Mouse (Mus musculus) A20 (cell line): Measurements from ENCODE around the gene Abcf2.
"Not testable (repeated sequence)": the region's sequence is repeated elsewhere in the genome, so short reads cannot be mapped to it uniquely, and the experiment has no call there.

Source experiments
- DNase-seq: peaks from one replicate; pipeline ENCODE4 v3.0.0-alpha.2; 2011; ENCODE audit warnings: low read depth, low spot score

Abcf2 gene

DNA sequence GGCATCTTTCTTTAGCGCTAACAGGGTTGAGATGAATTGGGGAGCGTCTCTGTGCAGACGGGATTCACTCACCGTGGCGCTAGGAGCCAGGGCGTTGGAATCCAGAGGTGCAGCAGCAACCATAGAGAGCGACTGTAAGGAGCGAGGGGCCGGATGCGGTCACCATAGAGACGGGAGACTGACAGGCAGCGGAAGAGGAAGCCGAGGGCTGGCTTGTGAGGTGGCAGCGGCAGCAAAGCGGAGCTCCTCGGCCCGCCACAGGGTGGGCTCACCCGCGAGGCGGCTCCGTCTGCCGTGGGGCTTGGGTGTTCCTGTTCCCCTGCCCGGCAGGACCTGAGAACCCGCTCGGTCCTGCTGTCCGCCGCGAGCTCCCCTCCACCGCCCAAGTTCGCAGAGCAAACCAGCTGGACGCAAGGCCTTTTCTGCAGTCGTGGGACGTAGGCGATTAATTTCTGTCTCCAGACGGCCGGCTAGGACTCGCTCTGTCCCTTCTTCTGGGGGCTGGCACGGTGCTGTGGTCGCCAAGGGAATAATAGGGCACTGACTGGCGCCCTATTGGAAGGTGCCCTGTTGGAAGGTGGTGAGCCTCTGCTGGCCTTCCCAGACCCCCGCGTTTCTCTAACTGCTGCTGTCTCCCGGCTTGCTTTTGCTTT, 9.4 kb upstream of the Abcf2 start, which contains the start of gene Chpf2:
TSS of gene Chpf2 (plus strand) at position 195 of the 653 bp plus-strand sequence.
- DNase-seq, result peak; percentile 86

DNA sequence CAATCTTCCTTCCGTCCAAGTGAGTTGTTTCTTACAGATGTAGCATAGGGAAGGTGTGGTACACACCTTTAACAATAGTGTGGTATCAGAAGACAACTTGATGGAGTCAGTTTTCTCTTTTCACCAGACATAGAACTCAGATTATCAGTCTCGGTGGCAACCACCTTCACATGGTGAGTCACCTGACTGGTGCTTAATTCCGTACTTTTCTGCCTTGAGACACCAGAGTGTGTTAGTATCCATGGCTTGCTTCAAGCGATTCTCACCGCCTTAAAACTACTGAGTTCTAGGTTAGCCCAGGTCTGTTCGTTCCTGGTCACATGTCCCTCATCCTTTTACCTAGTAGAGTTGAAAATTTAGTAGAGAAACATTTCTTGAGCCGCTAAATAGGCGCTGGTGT, 8.8 kb upstream of the Abcf2 start:
- no peak for DNase-seq

DNA sequence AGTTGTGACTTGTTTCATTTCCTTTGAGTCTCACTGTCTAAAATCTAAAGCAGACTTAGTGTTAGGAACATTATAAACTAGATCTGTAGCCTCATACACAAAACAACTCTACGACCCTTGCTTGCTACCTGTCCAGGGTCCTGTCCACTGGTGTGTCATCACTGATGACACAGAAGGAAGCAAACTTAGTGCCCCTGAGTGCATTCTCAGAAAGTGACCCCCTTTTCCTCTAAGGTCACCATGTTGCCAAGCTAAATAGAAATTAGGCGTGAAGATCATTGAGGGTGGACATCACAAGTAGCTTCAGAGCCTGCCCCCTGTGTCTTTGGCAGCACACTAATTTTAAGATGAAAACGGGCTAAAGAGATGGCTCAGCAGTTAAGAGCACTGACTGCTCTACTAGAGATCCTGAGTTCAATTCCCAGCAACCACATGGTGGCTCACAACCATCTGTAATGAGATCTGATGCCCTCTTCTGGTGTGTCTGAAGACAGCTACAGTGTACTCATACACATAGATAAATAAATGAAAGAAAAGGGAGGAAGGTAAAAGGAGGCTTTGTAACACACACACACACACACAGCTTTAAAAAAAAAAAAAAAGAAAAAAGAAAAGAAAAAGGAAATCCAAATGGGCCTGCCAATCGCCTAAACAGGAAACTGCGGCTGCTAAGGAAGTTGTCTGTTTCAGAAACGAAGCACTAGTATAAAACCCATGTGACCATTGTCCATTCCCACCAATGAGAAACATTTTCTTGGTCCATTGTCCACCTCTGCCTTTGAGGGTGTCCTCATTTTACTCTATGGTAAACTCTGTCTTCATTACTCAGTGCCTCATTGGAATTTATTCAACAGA, 1.1 kb upstream of the Abcf2 start:
- DNase-seq, result no peak

DNA sequence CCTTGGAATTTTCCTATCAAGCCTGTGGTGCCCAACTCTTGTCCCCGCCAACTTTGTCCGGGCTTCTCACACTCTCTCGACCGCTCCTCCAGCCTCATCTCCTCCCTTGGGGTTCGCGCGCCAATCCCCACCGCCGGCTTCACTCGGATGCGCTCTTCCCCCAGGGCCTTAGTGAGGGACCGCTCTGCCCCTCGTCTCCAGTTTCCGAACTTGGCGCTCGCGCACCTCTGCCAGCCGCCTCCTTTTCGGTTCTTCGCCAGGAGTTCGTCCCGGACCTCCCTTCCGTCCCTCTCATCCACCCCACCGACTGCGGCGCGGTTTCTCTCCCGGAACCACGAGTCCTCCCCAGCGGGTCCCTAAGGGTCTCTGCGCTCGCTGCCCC, 475 bp downstream of the Abcf2 start:
- DNase-seq, result no peak

DNA sequence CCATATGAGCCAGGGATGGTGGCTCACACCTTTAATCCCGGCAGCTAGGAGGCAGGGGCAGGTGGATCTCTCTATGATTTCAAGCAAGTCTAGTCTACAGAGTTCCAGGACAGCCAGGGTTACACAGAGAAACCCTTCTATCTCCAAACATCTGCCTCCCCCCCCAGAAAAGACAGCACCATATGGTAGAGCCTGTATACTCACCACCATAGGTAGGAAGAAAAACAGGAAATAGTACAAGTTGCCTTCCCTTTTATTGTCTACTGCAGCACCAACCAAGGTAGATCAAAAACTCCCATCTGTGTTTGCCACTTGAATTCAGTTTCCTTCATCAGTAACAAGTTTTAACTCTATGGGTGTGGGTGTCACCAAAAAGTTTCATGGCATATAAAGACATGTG, 1.3 kb downstream of the Abcf2 start:
- DNase-seq, result peak; percentile 11

DNA sequence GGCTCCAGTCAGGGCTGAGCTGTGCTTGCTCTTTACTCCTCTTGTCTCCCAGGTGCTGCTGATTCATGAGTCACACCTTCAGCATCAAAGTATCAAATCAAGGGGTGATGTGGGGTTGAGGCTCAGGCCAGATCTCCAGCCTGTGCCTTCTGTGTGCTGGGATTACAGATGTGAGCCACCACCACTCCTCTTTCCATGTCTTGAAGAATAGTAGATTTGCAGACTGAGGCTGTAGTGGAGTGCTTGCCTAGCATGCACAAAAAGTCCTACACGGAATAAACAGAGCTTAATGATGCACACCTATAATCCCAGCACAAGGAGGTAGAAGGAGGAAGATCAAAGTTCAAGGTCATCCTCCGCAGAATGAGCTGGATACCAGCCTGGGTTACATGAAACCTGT, 20.6 kb downstream of the Abcf2 start, which contains the start of gene 4931409K22Rik:
TSS of gene 4931409K22Rik (minus strand) at position 101 of the 400 bp plus-strand sequence.
- DNase-seq, result no peak

DNA sequence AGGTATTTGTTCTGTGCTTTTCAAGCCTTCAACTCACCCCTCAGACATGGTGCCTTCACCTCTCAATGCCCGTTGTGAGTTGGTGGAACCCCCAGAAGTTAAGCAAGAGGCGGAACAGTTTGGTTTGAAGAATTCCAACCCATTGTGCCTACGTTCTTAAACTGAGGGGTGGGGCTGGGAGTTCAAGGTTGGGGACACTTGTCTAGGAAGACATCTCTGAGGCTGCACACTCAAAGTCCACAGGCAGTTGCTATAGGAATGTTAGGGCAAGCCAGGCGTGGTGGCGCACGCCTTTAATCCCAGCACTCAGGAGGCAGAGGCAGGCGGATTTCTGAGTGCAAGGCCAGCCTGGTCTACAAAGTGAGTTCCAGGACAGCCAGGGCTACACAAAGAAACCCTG, 21.9 kb downstream of the Abcf2 start:
- not testable (repeated sequence) for DNase-seq

DNA sequence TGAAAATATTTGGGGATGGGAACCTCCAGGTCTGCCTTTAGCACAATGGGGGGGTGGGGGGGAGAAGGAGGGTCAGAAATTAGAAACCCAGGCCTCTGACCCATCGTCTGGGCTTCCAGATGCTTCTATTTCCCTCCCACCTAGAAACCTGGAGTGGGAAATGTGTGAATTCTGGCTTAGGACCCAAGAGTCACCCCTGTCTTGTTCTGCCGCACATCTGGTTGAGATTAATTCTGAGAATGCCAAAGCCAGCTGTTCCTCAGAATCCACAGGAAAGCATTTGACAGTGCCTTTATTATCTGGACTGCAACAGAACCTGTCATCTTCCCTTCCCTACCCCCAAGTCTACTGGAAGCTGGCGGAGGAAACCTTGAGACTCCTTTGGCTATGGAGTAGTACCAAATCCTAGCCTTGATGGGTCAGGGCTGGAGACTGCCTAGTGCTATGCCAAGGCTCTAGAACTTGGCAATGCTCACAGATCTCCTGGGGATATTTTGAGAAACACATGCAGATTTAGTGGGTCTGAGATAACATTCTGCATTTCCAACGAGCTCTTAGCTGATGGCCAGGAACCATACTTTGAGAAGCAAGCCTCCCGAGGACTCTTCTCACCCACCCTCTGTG, 23.5 kb downstream of the Abcf2 start:
- no peak for DNase-seq

DNA sequence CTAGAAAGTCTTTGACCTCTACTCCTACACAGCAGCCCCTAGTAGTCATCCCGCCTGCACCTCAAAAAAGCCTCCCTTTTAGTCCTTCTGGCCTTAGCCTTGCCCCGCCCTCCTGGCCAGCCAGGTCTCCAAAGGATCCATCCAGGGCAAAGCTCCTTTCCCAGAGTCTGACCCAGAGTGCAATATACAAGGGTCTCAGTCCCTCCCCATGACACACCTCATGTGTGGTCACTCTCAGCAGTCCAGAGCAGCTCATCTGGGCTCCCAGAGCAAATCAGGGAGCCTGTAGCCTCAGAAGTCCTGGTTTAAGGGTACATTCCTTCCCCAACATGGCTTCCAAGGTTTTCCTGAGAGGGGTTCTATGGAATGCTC, 26.0 kb downstream of the Abcf2 start:
- DNase-seq, result no peak

DNA sequence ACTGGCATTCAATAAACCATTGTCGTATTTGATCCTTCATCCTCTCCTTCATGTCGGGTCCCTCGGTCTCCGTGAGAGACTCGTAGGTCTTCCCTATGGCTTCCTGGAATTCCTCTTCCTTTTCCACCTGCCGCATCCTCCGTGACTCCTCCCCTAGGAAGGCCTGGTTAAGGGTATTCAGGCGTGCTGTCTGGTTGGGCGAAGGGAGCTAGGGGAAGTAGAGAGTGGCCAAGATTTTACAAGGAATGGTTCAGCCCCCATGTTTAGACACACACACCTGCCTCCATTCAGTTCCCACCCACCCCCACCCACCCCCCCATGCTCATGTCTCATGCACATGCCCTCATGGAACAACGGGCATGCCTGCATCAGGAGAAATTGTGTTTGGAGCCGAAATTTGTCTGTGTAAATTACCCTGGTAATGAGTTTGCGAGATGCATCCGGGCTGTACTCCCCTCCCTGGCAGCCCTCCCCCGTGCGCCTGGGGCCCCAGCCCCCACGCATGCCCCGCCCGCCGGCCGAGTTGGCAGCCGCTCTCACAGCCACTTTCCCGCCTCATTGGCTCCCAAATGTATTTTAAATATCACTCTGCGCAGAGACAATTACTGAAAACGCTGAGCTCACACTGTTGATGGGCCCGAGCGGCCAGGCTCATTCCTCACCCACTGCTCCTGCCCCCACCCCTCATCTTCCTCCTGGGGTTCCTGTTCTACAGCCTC, 26.5 kb downstream of the Abcf2 start:
- DNase-seq, result no peak

DNA sequence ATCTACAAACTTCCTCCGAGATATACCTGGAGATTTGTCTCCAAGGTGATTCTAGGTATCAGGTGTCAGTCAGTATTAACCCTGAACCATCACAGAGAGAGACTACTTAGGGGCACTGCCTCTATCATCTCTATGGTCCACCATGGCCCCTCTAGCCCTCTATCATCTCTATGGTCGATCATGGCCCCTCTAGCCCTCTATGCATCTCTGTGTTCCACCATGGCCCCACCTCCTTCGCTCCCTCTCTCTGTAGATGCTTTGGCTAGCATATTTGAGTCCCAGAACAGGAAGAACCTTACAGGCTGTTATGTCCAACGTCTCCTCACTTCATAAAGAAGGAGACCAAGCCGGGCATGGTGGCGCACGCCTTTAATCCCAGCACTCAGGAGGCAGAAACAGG, 34.6 kb downstream of the Abcf2 start:
- peak; percentile 41 for DNase-seq

DNA sequence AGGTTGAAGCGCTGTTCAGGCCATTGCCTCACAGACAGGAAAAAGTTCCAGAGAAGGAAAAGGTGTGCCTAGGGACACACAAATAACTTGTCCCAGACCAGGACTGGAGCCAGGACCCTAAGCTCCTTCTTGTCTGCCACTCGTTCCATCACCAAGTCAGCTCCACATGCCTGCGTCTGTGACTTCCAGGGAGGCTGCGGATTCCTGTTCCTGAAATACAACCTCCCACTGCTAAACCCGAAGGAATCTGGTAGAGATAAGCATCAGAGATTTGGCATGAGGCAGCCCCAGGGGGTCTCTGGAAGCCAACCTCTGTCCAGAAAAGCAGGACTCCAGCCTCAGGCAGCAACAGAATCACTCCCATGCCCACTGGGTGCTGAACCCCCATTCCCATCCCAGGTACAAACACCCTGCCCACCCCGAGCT, 36.1 kb downstream of the Abcf2 start:
- DNase-seq, result no peak

DNA sequence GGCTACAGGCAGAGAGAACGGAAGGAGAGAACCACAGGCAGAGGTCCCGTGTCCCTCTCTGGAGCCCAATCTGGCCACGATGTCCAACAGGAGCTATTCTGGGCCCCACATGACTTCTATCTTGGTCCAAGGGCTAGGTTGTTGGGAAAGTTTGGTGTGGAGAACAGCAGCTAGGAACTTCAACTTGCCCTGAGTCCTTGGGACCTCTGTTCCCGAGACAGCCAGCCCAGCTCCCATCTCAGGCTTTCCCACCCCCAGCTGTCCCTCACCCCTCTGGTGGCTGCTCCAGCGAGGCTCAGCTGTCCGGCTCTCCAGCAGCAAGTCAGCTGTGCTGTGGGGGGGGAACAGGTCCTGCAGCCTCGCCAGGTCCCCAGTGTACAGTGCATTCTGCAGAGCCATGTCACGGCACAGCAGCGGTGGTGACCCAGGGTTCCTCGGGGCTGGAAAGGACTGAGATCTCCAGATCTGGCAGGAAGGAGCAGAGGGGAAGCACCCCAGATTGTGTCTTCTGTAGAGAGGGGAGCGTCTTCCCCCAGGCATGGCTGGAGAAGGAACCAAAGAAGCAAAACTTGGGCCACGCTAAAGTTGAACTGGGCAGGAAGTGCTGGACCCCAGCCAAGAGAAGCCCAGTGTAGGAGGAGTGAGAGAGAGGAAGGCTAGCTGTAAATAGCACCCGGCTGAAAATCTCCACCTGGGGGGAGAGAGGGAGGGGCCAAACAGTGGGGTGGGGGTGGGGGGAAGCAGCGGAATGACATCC, 36.7 kb downstream of the Abcf2 start, which contains the start of gene Asb10:
TSS of gene Asb10 (minus strand) at position 592 of the 757 bp plus-strand sequence.
- DNase-seq, result no peak

DNA sequence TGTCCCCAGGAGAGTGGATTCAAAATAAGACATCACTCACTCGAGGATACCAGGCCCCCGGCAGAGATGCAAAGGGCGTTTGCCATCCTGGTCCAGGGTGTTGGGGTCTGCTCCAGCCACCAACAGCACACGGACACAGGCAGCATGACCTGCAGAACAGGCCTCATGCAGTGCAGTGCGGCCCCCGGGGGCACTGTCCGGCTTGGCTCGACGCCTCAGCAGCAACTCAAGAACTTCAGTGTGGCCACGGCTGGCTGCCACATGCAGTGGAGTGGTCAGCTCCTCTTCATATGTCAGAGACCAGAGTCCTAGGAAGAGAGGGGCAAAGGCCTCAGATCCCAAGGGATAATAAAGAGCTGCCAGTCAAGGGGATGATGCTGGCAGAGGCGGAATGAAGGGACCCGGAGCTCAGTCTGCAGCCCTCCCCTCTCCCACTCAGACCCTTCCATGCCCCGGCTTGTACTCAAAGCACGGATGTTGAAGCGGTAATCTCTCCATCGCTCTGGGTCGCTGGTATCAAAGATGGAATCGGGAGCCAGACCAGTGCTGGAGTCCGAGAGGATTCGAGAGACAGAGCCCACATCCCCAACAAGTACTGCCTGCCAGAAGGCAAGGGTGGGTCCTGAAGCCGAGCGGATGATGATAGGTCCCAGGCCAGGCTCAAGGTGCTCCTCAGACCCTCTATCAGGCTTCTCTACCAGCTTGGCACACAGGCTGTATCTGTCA, 37.5 kb downstream of the Abcf2 start:
- no peak for DNase-seq

DNA sequence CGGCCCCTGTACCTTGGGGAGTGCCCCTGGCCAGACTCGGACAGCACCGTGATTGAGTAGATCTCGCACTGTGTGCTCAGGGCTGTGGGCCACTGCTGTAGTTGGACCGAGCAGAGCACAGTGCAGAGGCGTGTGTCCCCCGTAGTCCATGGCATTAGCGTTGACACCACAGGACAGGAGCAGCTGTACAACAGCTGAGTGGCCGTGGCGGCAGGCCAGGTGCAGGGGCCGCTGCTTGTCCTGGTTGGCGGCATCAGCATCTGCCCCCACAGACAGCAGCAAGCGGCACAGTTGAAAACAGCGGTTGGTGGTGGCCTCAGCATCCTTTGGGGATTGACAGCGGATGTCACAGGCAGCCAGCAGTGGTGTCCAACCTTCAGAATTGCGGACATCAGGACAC, 39.6 kb downstream of the Abcf2 start:
- DNase-seq, result no peak

DNA sequence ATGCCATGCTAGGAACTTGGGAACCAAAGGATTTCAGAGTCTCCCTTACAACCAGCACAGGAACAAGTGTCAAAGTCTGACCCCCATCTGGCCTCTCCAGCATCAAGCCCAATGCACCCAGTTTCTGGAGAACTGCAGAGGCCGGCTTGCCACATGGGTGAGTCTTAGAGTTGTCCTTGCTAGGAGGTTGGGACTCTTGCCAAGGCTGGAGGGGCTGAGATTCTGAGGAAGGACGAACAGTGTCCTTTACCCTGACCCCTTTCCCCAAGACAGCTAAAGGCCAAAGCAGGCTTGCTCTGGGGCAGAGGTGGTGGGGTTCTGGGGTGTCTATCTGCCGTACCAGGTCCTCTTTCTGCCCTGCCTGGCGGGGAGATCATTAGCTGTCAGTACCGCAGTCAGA, 40.8 kb downstream of the Abcf2 start:
- DNase-seq, result no peak

DNA sequence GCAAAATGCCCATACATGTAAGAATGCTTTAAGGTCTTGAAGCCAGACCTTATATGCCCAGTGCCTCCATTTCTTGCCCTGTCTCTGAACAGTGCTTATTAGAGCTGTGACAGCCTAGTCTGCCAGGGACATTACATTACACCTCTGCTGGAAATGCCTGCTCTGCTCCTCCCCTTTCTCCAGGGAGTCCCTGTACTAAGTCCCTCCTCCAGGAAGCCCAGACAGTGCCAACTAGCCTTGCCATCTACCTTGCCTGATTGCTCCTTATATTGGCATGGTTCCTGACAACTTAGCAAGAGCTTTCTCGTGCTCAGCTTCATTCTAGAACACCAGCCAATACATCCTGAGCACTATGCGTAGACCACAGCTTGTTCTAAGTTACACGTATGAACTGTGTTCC, 41.5 kb downstream of the Abcf2 start:
- no peak for DNase-seq

DNA sequence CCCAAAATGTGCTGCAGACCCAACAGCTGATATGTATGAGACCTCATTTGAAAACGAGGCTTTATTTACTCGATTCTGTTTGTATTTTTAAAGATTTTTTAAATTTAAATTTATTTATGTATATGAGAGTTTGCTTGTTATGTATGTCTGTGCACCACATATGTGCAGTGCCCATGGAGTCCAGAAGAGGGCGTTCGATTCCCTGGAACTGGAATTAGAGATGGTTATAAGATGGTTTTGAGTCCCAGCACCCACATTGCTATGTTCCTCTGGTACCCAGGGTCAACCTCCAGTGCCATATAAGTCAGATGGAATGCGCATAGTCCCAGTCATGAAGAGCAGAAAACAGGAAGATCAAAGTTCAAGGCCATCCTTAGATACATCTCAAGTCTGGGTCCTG, 43.0 kb downstream of the Abcf2 start:
- DNase-seq, result peak; percentile 18

DNA sequence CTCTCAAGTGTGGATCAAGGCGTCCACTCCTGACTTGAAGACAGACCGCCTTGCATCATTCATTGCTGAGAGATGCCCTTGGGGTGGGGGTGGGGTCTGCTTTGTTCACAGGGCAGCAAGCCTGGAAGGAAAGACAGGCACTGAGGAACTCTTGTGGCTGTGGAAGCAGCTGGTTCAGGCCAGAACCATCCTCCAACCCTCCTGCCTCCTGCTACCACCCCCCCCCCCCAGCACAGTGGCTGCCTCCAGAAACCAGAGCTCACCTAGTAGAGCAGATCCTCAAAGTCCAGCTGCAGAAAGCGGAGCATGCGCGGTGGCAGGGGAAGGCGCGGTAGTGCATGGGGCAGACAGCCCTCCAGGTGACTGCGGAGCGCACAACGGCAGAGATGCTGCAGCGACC, 43.9 kb downstream of the Abcf2 start:
- no peak for DNase-seq

DNA sequence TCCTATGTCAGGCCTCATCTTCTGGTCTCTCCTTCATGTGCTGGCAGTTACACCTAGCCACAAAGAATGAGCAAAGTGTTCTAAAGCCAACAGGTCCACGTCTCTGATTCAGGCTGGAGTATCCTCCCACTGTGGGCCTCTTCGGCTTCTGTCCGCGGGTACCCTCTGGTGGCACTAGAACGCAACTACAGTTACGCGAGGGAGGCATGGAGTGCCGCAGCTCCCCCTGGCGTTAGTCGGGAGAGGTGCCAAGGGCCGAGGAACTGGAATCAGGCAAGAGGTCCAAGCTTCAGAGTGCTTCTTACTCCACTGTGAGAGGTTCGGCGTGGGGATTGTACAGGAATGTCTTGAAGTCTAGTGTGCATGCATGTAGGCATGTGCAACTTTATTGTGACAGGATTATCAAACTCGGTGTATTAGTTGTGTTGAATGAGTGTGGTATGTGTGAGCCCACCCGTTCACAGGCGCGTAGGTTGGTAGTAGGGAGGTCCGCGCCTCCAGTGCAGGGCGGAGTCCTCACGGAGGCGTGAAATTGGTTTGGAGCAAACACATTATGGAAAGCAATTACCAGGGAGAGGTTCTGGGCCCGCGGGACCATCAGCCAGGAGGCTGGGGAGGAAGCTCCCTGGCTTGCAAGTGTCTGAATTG, 47.1 kb downstream of the Abcf2 start:
- peak; percentile 82 for DNase-seq
